Mouse (Mus musculus) lung, embryonic 16.5 days (tissue): ENCODE results near the gene Wfdc21. TPM values are rescaled to one million over a fixed set of nuclear protein-coding genes. Genes with fewer than 3 reads are reported as not detected.

Experiments
- polyA plus RNA-seq: library from polyadenylated mRNA; unstranded; fragments of >200 nt; fragmentation: Nextera tagmentation; extraction: Ambion mirVana; gene quantifications from 2 replicates; pipeline ENCODE4 v1.2.1, GENCODE M21; 2015

Gene Wfdc21
- polyA plus RNA-seq, 1 experiment from 2014 or later, result 0.82 TPM

Other genes starting within 250 kb of the Wfdc21 start
- not detected in 2 replicates for gene Heatr9, start 224.8 kb upstream of the Wfdc21 start, polyA plus RNA-seq
- 1.1 and 1.9 TPM in 2 replicates for gene Ccl5, start 216.4 kb upstream of the Wfdc21 start, polyA plus RNA-seq
- gene Ccl9, start 168.3 kb upstream of the Wfdc21 start, polyA plus RNA-seq, result 5.1 and 5.9 TPM in 2 replicates
- gene Ccl6, start 153.9 kb upstream of the Wfdc21 start, polyA plus RNA-seq, result 10.0 and 19.7 TPM in 2 replicates
- not detected in 2 replicates for gene Rpl9-ps1, start 101.3 kb upstream of the Wfdc21 start, polyA plus RNA-seq
- 0.48 and 0.95 TPM in 2 replicates for gene Ccl3, start 97.6 kb upstream of the Wfdc21 start, polyA plus RNA-seq
- not detected in 2 replicates for gene Ccl4, start 84.4 kb upstream of the Wfdc21 start, polyA plus RNA-seq
- 1.7 and 2.1 TPM in 2 replicates for gene Wfdc17, start 42.9 kb upstream of the Wfdc21 start, polyA plus RNA-seq
- 1.2 and 1.8 TPM in 2 replicates for gene Wfdc18, start 37.9 kb upstream of the Wfdc21 start, polyA plus RNA-seq
- 23.2 and 23.5 TPM in 2 replicates for gene Heatr6, start 6.8 kb downstream of the Wfdc21 start, polyA plus RNA-seq
- gene Hnf1b, start 103.1 kb downstream of the Wfdc21 start, polyA plus RNA-seq, result 9.1 and 11.7 TPM in 2 replicates
- 31.4 and 35.6 TPM in 2 replicates for gene Ddx52, start 195.1 kb downstream of the Wfdc21 start, polyA plus RNA-seq
- gene Synrg, start 217.5 kb downstream of the Wfdc21 start, polyA plus RNA-seq, result 9.3 and 11.1 TPM in 2 replicates